Mouse (Mus musculus) G1E (cell line): Measurements from ENCODE around the gene Nr1h5.

Source experiments
- CTCF ChIP-seq: IDR thresholded peaks from 2 replicates; pipeline ENCODE4 v1.5.1; 2012; ENCODE audit warnings: low read depth, low read length, inconsistent platforms, mixed read lengths
- GATA1 ChIP-seq: IDR thresholded peaks from 2 replicates; pipeline ENCODE4 v1.6.1; 2012; ENCODE audit warnings: borderline replicate concordance, low read length, inconsistent platforms, mixed read lengths

DNA sequence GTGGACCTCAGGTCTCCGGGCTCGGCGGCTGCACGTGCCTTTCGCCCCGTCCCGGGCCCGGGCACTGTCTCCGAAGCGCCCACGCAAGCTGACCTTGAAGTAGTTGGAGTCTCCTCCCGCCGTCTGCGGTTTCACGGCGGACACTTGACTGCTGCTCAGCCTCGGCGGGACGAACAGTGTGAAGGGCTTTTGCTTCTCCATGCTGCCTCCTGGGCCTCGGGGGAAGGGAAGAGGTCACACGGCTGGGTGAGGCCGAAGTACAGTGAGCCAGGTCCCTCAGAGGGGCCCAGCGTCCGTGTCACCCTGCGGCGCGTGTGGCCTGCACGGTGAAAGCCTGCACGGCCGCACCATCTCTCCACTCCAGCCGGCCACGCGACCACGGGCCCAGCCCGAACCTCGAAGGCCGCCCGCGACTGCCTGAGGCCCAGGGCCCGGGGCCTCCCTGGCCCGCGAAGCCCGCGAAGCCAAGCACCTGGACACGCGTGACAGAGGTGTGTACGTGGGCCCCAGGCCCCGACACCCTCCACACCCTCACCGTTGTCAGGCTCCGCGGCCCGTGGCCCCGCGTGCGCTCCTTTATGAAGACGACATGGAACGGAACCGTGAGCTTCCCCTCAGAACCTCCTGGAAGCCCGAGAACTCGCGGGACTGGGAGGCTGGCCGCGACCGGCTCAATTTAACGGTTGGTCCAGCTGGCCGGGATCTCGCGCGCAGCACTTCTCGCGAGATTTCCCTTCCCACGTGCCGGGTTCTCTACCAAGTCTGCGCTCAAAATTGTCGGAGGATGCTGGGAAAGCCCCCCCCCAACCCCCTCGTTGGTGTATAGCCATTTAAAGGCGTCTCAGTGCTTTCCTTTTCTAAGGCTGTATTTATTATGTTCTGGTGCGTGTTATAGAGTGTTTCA is 28.2 kb downstream of the Nr1h5 start, which contains the start of gene Sycp1:
- TF ChIP-seq GATA1 (no peak), CTCF (no peak)
